Mouse (Mus musculus): ENCODE measurements around the gene Hira. TPM values are rescaled to one million over a fixed set of nuclear protein-coding genes. Genes with fewer than 3 reads are reported as not detected.

Hira gene
- polyA plus RNA-seq (2014; fragmentation: Illumina TruSeq; extraction: RNeasy Lipid Tissue Mini Kit (QIAGEN cat#74804); ENCODE audit: low replicate concordance): 15.2 TPM

DNA sequence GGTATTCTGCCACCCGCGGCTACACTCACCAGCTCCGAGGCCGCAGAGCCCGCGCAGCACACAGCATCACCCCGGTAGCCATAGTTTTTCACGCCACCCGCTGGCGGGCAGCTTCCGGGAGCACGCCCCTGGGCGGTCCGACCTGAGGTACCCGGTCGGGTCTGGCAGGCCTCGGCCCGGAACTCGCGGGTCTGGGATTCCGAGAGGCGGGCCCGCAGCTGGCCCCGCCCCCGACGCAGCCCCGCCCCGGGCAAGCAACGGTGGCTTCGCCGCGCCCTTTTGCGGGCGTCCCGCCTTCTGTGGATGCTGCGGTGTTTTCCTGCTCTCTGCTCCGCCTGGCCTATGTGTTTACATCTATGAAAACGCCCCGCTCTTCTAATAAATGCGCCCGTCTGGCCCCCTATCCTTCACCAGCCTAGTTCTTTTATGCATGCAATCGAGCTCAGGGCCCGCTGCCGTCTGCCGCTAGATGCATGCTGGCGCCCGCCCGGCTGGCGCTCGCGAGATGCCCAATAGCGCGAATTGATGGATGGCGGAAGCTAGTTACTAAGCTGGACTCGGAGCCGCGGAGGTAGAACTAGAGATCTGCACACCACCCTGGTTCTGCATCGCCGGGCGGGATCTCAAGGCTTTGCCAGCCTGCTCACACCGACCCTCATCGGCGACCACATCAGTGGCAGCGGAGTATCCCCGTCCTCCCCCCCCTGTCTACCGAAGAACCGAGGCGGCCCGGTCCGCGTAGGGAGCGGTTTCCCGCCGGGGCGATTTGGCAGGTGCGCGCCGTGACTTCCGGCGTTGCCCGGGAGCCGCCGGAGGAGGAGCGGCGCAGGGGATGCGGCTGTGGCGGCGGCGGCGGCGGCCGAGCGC, at the start of gene Hira, which contains the start of gene Mrpl40:
Hira (plus strand) TSS at position 596 of the 867 bp plus-strand sequence.
Mrpl40 (minus strand) TSS at position 421 of the 867 bp plus-strand sequence.

DNA sequence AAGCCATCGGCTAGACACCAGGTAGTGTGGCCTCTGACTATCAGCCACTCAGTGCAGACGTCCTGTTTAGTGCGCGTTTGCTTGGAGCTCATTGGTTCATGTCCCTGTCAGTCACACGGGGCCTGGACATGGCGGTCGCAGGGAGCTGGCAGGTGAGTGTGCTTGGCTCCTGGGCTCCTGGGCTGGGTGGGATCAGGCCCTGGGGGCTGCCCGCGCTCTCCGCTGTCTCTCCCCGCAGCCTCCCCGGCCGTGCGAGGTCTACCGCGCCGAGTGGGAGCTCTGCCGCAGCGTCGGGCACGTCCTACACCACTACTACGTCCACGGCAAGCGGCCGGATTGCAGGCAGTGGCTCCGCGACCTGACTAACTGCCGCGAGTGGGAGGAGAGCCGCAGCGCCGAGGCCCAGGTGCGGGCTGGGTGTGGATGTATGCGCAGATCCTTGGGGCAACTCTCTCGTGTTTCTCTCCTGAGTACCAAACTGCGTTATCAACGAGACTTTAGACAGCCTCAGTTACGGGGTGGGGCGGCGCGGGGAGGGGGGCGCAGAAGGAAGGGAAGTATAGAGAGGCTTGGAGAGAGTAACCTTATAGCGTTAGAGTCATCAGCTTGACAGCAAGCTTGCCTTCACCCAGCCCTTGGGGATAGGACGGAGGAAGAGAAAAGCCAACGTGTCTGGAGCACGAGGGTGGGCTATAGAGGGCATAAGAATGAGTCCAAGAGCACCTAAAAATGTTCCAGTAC, 40.2 kb upstream of the Hira start, which contains the start of the genes 2510002D24Rik and Gm28539:
2510002D24Rik (plus strand) TSS at position 111 of the 741 bp plus-strand sequence.
Gm28539 (plus strand) TSS at position 117 of the 741 bp plus-strand sequence.

Other genes with a start within 250 kb of the Hira start
- gene Sept5, start 247.1 kb upstream of the Hira start, polyA plus RNA-seq (2014; fragmentation: Illumina TruSeq; extraction: RNeasy Lipid Tissue Mini Kit (QIAGEN cat#74804); ENCODE audit: low replicate concordance): 2.1 TPM
- not detected for gene Cldn5, start 100.2 kb upstream of the Hira start, polyA plus RNA-seq (2014; fragmentation: Illumina TruSeq; extraction: RNeasy Lipid Tissue Mini Kit (QIAGEN cat#74804); ENCODE audit: low replicate concordance)
- 58.8 TPM for gene Ufd1, start 65.3 kb upstream of the Hira start, polyA plus RNA-seq (2014; fragmentation: Illumina TruSeq; extraction: RNeasy Lipid Tissue Mini Kit (QIAGEN cat#74804); ENCODE audit: low replicate concordance)
- gene Cdc45, start 65.0 kb upstream of the Hira start, polyA plus RNA-seq (2014; fragmentation: Illumina TruSeq; extraction: RNeasy Lipid Tissue Mini Kit (QIAGEN cat#74804); ENCODE audit: low replicate concordance): 2.1 TPM
- 5.1 TPM for gene 2510002D24Rik, start 40.5 kb upstream of the Hira start, polyA plus RNA-seq (2014; fragmentation: Illumina TruSeq; extraction: RNeasy Lipid Tissue Mini Kit (QIAGEN cat#74804); ENCODE audit: low replicate concordance)
- gene Gm28539, start 40.5 kb upstream of the Hira start, polyA plus RNA-seq (2014; fragmentation: Illumina TruSeq; extraction: RNeasy Lipid Tissue Mini Kit (QIAGEN cat#74804); ENCODE audit: low replicate concordance): not detected
- 56.1 TPM for gene Mrpl40, start 175 bp upstream of the Hira start, polyA plus RNA-seq (2014; fragmentation: Illumina TruSeq; extraction: RNeasy Lipid Tissue Mini Kit (QIAGEN cat#74804); ENCODE audit: low replicate concordance)

All from small intestine, adult 10 weeks (tissue).